Mouse (Mus musculus) stomach, postnatal 0 days (tissue): ENCODE results near the gene Lca5. TPM values are rescaled to one million over a fixed set of nuclear protein-coding genes. Genes with fewer than 3 reads are reported as not detected.

Experiments
- ATAC-seq: fragments of 200-750 bp; cut with Nextera tagmentation; 2 replicates; pipeline ENCODE4 v1.8.0; 2017; ENCODE audit not compliant: low FRiP score, low TSS enrichment
- DNase-seq: peaks from one replicate; pipeline ENCODE4 v3.0.0-alpha.2; 2016; ENCODE audit warnings: low spot score
- H3K27ac ChIP-seq: fragments of 300-500 bp; sonication (generic); replicated peaks from 2 replicates; pipeline ENCODE4 v1.5.1; 2014; ENCODE audit warnings: mild to moderate bottlenecking, control low read depth
- H3K27me3 ChIP-seq: fragments of 300-500 bp; sonication (generic); 2 replicates; pipeline ENCODE4 v1.6.1; 2014; ENCODE audit warnings: low read length; ENCODE audit not compliant: control insufficient read depth, insufficient read depth
- H3K36me3 ChIP-seq: fragments of 300-500 bp; sonication (generic); 2 replicates; pipeline ENCODE4 v1.6.1; 2014; ENCODE audit warnings: low read length, mixed read lengths; ENCODE audit not compliant: control insufficient read depth, insufficient read depth
- H3K4me1 ChIP-seq: fragments of 300-500 bp; sonication (generic); replicated peaks from 2 replicates; pipeline ENCODE4 v1.6.1; 2014; ENCODE audit warnings: antibody characterized with exemption; ENCODE audit not compliant: control insufficient read depth, insufficient read depth
- H3K4me2 ChIP-seq: fragments of 300-500 bp; sonication (generic); replicated peaks from 2 replicates; pipeline ENCODE4 v1.6.1; 2014; ENCODE audit warnings: low read depth, mild to moderate bottlenecking, control low read depth, moderate library complexity
- H3K4me3 ChIP-seq: fragments of 300-500 bp; sonication (generic); 2 replicates; pipeline ENCODE4 v1.5.1; 2014; ENCODE audit warnings: low read depth, low read length, control low read depth
- H3K9ac ChIP-seq: fragments of 300-500 bp; sonication (generic); 2 replicates; pipeline ENCODE4 v1.6.1; 2014; ENCODE audit warnings: mild to moderate bottlenecking, low read length, control low read depth, mixed read lengths
- H3K9me3 ChIP-seq: fragments of 300-500 bp; sonication (generic); 2 replicates; pipeline ENCODE4 v1.6.1; 2016; ENCODE audit warnings: low read length; ENCODE audit not compliant: control insufficient read depth
- CTCF ChIP-seq: IDR thresholded peaks from 2 replicates; pipeline ENCODE4 v1.5.1; 2016; ENCODE audit warnings: antibody characterized with exemption, low read depth, mild to moderate bottlenecking, moderate library complexity
- EP300 ChIP-seq: optimal IDR thresholded peaks from 2 replicates; pipeline ENCODE3; 2016; ENCODE audit warnings: antibody characterized with exemption
- whole genome bisulfite sequencing: fragments of 180-500 bp; shearing (Covaris S2); extraction: QIAGEN DNeasy Blood & Tissue Kit; methylation state at CpG from one replicate; pipeline ENCODE4 v1.1.7; 2014; 5-methylcytosine and 5-hydroxymethylcytosine counted together
- polyA plus RNA-seq: library from polyadenylated mRNA; unstranded; fragments of >200 nt; fragmentation: Nextera tagmentation; extraction: Ambion mirVana; gene quantifications from 2 replicates; pipeline ENCODE4 v1.2.1, GENCODE M21; 2015

Gene Lca5
- polyA plus RNA-seq, 1 experiment from 2014 or later, result 6.5 TPM

- H3K4me2 ChIP-seq, result no peak overlapping the region
- H3K9ac ChIP-seq, result no peak overlapping the region
- H3K27me3 ChIP-seq, result no peaks in the 10 kb centered on the region
- H3K9me3 ChIP-seq, result no peaks in the 10 kb centered on the region
- no peak overlapping the region for H3K27ac ChIP-seq
- H3K4me3 ChIP-seq, result no peak overlapping the region
- no peaks in the 10 kb centered on the region for H3K36me3 ChIP-seq
- TF ChIP-seq EP300 (no peak), CTCF (no peak)
- 68% methylated on average over 2 of the region's 2 CpGs for WGBS
- H3K4me1 ChIP-seq, result no peaks in the 10 kb centered on the region
- ATAC-seq (no peak), DNase-seq (no peak)
These were observed 63.8 kb downstream of the Lca5 start for GRCm38 (mm10) chr9:83377132-83377531.

- ATAC-seq (no peak), DNase-seq (no peak)
- H3K9me3 ChIP-seq, result no peaks in the 10 kb centered on the region
- 70% methylated on average over 4 of the region's 4 CpGs for whole genome bisulfite sequencing
- H3K4me1 ChIP-seq, result no peaks in the 10 kb centered on the region
- no peak overlapping the region for H3K4me3 ChIP-seq
- H3K36me3 ChIP-seq, result no peaks in the 10 kb centered on the region
- H3K9ac ChIP-seq, result no peak overlapping the region
- TF ChIP-seq CTCF, result no peak
- TF ChIP-seq EP300, result no peak
- no peak overlapping the region for H3K27ac ChIP-seq
- H3K27me3 ChIP-seq, result no peaks in the 10 kb centered on the region
- H3K4me2 ChIP-seq, result no peak overlapping the region
These were observed 65.3 kb downstream of the Lca5 start for GRCm38 (mm10) chr9:83375522-83376176.

GRCm38 (mm10) chr9:83370907-83371306 is 70.0 kb downstream of the Lca5 start:
- no peaks in the 10 kb centered on the region for H3K36me3 ChIP-seq
- DNase-seq, result no peak
- no peak overlapping the region for H3K27ac ChIP-seq
- no peaks in the 10 kb centered on the region for H3K9me3 ChIP-seq
- H3K27me3 ChIP-seq, result no peaks in the 10 kb centered on the region
- ATAC-seq, result no peak
- no peak for TF ChIP-seq EP300
- peak; percentile 74 for TF ChIP-seq CTCF
- no peak overlapping the region for H3K4me2 ChIP-seq
- H3K4me1 ChIP-seq, result no peaks in the 10 kb centered on the region
- H3K9ac ChIP-seq, result no peak overlapping the region
- 15% methylated on average over 1 of the region's 1 CpGs for WGBS
- no peak overlapping the region for H3K4me3 ChIP-seq

- ATAC-seq (no peak), DNase-seq (peak; percentile 42)
- Histone ChIP-seq H3K4me1 (no peaks in the 10 kb centered on the region), H3K27ac (no peak overlapping the region), H3K4me2 (no peak overlapping the region), H3K27me3 (no peaks in the 10 kb centered on the region), H3K9ac (no peak overlapping the region), H3K36me3 (no peaks in the 10 kb centered on the region), H3K9me3 (no peaks in the 10 kb centered on the region), H3K4me3 (no peak overlapping the region)
- TF ChIP-seq EP300, result no peak
- TF ChIP-seq CTCF, result peak; percentile 71
- 91% methylated on average over 1 of the region's 1 CpGs for WGBS
These were observed 72.7 kb downstream of the Lca5 start for GRCm38 (mm10) chr9:83368234-83368633.

- Histone ChIP-seq H3K9ac (no peak overlapping the region), H3K27me3 (no peaks in the 10 kb centered on the region), H3K4me2 (no peak overlapping the region), H3K27ac (no peak overlapping the region), H3K4me1 (peaks cover 5% of the 10 kb centered on the region; the same call in 1 of the 2 replicates), H3K36me3 (no peaks in the 10 kb centered on the region), H3K4me3 (no peak overlapping the region), H3K9me3 (no peaks in the 10 kb centered on the region)
- TF ChIP-seq CTCF, result no peak
- ATAC-seq, result no peak
- no peak for DNase-seq
- WGBS, result 53% methylated on average over 4 of the region's 4 CpGs
These were observed 85.1 kb downstream of the Lca5 start for GRCm38 (mm10) chr9:83355802-83356201.

GRCm38 (mm10) chr9:83353316-83353715 is 87.6 kb downstream of the Lca5 start:
- H3K9ac ChIP-seq, result no peak overlapping the region
- no peak for TF ChIP-seq EP300
- TF ChIP-seq CTCF, result no peak
- peaks cover 5% of the 10 kb centered on the region; the same call in 1 of the 2 replicates for H3K4me1 ChIP-seq
- H3K36me3 ChIP-seq, result no peaks in the 10 kb centered on the region
- ATAC-seq (no peak), DNase-seq (no peak)
- H3K27me3 ChIP-seq, result no peaks in the 10 kb centered on the region
- H3K27ac ChIP-seq, result no peak overlapping the region
- 60% methylated on average over 7 of the region's 7 CpGs for WGBS
- no peak overlapping the region for H3K4me3 ChIP-seq
- H3K4me2 ChIP-seq, result no peak overlapping the region
- no peaks in the 10 kb centered on the region for H3K9me3 ChIP-seq
